Mouse (Mus musculus) forebrain, embryonic 12.5 days (tissue): ENCODE measurements at regions not wholly inside any gene's neighbourhood (a gene's known extent, or its start where the extent isn't known, plus 50 kb on each side); places are given as distances from the start of the nearest gene placed in this dataset.
"Not testable (repeated sequence)": the region's sequence is repeated elsewhere in the genome, so short reads cannot be mapped to it uniquely, and the experiment has no call there.

Source experiments
- ATAC-seq: fragments of 200-750 bp; cut with Nextera tagmentation; 2 replicates; pipeline ENCODE4 v1.8.0; 2017; ENCODE audit warnings: moderate TSS enrichment; ENCODE audit not compliant: low FRiP score
- H3K27ac ChIP-seq: fragments of 300-500 bp; sonication (generic); 2 replicates; pipeline ENCODE4 v1.5.1; 2016; ENCODE audit warnings: mild to moderate bottlenecking
- H3K27me3 ChIP-seq: fragments of 300-500 bp; sonication (generic); 2 replicates; pipeline ENCODE4 v1.6.1; 2016; ENCODE audit warnings: mild to moderate bottlenecking
- H3K36me3 ChIP-seq: fragments of 300-500 bp; sonication (generic); replicated peaks from 2 replicates; pipeline ENCODE4 v1.6.1; 2016; ENCODE audit warnings: mild to moderate bottlenecking
- H3K4me1 ChIP-seq: fragments of 300-500 bp; sonication (generic); 2 replicates; pipeline ENCODE4 v1.6.1; 2016
- H3K4me2 ChIP-seq: fragments of 300-500 bp; sonication (generic); 2 replicates; pipeline ENCODE4 v1.6.1; 2016; ENCODE audit warnings: mild to moderate bottlenecking, moderate library complexity
- H3K4me3 ChIP-seq: fragments of 300-500 bp; sonication (generic); replicated peaks from 2 replicates; pipeline ENCODE4 v1.5.1; 2016; ENCODE audit warnings: mild to moderate bottlenecking
- H3K9ac ChIP-seq: fragments of 300-500 bp; sonication (generic); 2 replicates; pipeline ENCODE4 v1.6.1; 2016; ENCODE audit warnings: mild to moderate bottlenecking
- H3K9me3 ChIP-seq: fragments of 300-500 bp; sonication (generic); 2 replicates; pipeline ENCODE4 v1.6.1; 2016
- WGBS: fragments of 180-500 bp; shearing (Covaris S2); methylation state at CpG from one replicate; pipeline ENCODE4 v1.1.7; 2016; 5-methylcytosine and 5-hydroxymethylcytosine counted together

DNA sequence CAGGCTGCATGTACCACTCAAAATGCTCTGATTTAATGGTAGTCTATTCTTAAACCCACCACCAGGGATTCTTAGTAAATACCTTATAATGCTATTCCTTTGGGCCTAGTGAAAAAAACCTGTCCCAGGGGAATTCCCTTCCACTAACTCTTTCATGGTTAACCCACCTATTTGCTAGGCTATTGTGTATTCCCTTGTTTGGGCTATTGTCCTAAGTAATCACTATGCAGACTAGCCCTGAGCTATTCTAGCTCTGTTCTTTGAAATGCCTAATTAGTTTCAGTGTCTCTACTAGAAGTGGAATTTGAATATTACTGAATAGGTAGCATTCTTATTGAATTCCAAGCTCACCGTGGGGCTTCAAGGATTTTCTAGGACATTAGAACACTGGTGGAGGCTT lies 620.6 kb upstream of the Pom121l12 start:
- no peaks in the 10 kb centered on the region for H3K4me1 ChIP-seq
- no peak for ATAC-seq
- no peaks in the 10 kb centered on the region for H3K36me3 ChIP-seq
- H3K9ac ChIP-seq, result no peak overlapping the region
- H3K4me2 ChIP-seq, result no peak overlapping the region
- no peak overlapping the region for H3K4me3 ChIP-seq
- WGBS, result 27% methylated on average over 1 of the region's 1 CpGs
- H3K27me3 ChIP-seq, result no peaks in the 10 kb centered on the region
- no peak overlapping the region for H3K27ac ChIP-seq
- H3K9me3 ChIP-seq, result no peaks in the 10 kb centered on the region

DNA sequence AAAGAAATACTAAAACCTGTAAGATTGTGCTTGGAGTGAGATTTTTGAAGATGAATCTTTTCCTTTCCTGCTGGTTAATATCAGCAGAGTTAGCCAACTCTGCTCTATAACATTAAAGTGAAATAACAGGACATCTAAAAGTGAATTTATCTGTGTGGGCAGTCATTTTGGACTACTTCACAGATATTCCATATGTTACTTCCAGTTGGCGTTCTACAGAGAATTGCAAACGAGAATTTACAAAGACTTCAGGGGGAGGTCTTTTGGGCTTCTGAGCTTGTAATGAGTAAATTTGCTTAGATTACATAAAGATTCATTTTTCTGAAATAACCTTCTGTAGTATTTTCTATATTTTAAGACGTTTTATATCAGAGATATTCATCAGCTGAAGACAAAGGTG lies 582.4 kb upstream of the Pom121l12 start:
- H3K27me3 ChIP-seq, result no peaks in the 10 kb centered on the region
- H3K4me2 ChIP-seq, result no peak overlapping the region
- no peak overlapping the region for H3K27ac ChIP-seq
- H3K4me1 ChIP-seq, result no peaks in the 10 kb centered on the region
- H3K9me3 ChIP-seq, result no peaks in the 10 kb centered on the region
- ATAC-seq, result no peak
- no peak overlapping the region for H3K9ac ChIP-seq
- H3K4me3 ChIP-seq, result no peak overlapping the region
- H3K36me3 ChIP-seq, result no peaks in the 10 kb centered on the region
- WGBS, result 74% methylated on average over 3 of the region's 3 CpGs

DNA sequence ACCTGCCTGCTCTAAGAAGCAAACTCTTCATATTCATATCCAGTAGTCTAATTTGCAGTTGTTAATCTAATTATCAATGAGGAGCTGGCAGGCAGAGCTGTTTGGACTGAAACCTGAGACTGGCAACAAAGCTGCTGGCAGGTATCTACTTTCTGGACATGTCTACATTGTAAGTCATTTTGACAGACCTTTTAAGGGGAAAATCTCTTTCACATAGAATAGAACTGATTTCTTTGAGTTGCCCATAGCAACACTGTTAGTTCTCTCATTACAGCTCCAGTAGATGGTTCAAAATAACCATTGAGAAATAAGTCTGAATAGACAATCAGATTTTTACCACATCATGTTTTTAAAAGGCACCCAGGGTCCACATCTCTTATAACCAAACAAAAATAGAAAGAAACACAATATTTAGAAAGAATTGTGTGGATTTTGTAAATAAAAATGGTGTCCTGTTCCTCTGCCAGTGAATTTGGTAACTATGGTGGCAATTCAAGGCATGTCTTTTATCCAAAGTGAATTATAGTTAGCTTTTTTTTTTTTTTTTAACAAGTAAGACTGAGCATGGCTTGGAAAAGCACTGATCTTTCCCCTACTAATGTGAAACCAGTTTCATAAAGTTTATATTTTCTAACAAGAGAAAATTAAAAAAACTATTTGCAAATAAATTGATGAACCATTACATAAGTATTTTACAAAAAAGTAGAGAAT lies 567.5 kb upstream of the Pom121l12 start:
- H3K36me3 ChIP-seq, result no peaks in the 10 kb centered on the region
- no peaks in the 10 kb centered on the region for H3K27me3 ChIP-seq
- H3K9me3 ChIP-seq, result no peaks in the 10 kb centered on the region
- H3K4me1 ChIP-seq, result no peaks in the 10 kb centered on the region
- H3K9ac ChIP-seq, result no peak overlapping the region
- ATAC-seq, result peak; percentile 74; the same call in 1 of the 2 replicates
- H3K4me2 ChIP-seq, result no peak overlapping the region
- no peak overlapping the region for H3K27ac ChIP-seq
- H3K4me3 ChIP-seq, result no peak overlapping the region

DNA sequence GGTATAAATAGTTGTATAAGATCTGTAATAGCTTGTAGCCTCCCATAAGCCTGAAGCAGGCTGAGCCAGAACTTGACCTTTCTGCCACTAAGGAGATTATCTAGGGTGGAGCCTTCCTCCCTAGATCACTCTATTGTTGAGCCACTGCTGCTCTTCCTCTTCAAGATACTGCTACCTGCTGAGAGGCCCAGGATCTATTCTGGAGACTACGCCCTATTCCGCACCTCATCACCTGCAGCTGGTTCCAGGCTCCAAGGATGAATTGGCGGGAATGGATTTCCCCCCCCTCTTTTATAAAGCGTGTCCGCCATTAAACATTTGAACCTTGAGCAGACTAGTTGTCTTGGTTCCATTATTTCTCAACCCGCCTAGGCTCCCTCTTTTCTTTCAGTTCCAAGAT lies 566.6 kb upstream of the Pom121l12 start:
- not testable (repeated sequence) for H3K4me2 ChIP-seq, ATAC-seq, H3K36me3 ChIP-seq, H3K9ac ChIP-seq, H3K27me3 ChIP-seq, H3K27ac ChIP-seq, H3K9me3 ChIP-seq, H3K4me3 ChIP-seq, H3K4me1 ChIP-seq
- 94% methylated on average over 6 of the region's 6 CpGs for WGBS

DNA sequence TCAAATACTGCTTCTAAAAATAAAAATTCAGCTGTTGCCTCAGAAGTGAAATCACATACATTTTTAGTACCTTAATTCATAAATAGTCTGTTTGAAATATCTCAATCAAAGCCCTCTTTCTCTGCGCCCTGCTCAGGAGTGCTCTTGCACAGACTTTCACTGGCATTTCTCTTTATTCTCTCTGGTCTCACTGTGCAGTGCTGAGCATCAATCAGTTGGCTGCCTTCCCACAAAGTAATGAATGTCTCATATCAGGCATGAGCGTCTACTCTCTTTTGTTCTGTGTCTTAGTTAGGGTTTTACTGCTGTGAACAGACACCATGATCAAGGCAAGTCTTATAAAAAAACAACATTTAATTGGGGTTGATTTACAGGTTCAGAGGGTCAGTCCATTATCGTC lies 540.0 kb upstream of the Pom121l12 start:
- no peaks in the 10 kb centered on the region for H3K9me3 ChIP-seq
- H3K4me1 ChIP-seq, result no peaks in the 10 kb centered on the region
- peak; percentile 89; the same call in 1 of the 2 replicates for ATAC-seq
- no peak overlapping the region for H3K9ac ChIP-seq
- no peak overlapping the region for H3K4me3 ChIP-seq
- H3K36me3 ChIP-seq, result no peaks in the 10 kb centered on the region
- no peak overlapping the region for H3K4me2 ChIP-seq
- 0 out of 2 replicates have a peak overlapping the region, but pooled peaks have one; percentile 42 for H3K27ac ChIP-seq
- WGBS, result 58% methylated on average over 3 of the region's 3 CpGs
- no peaks in the 10 kb centered on the region for H3K27me3 ChIP-seq

DNA sequence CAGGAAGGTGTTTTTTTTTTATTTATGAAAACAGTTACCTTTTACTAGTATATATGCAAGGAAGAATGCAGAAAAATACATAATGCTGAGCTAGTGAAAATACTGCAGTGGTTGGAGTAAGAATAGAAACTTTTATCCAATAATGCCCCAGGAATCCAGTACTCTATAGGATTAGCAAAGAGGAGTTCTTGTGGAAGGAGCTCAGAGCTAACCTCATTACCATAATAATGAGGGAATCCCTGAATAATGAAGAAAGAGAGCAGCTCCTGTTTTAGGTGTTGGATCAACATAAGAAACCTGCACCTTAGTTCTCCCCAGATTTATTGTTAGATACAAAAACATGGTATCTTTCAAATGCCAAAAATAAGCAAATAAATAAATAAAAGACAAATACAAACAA lies 527.0 kb upstream of the Pom121l12 start:
- Histone ChIP-seq H3K9me3 (no peaks in the 10 kb centered on the region), H3K4me1 (no peaks in the 10 kb centered on the region), H3K4me3 (no peak overlapping the region), H3K4me2 (no peak overlapping the region), H3K36me3 (no peaks in the 10 kb centered on the region), H3K27ac (no peak overlapping the region), H3K9ac (no peak overlapping the region), H3K27me3 (no peaks in the 10 kb centered on the region)
- peak; percentile 60; the same call in 1 of the 2 replicates for ATAC-seq

DNA sequence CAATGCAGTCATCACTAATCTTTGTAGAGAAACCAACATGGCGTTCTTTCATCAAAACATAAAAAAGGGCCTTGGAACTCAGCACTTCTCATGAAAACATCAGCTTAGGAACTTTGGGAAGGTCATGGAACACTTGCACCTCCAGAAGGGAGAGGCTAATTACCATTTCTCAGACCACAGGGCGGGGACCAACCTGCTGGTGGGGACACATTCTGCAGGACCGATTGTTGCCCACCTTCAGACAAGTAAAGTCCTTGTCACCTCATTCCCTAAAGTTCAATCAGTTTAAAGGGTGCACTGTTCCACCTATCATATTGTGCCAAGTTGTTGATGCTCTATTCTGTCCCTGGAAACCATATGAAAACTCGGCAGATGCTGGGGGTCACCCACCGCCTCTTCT lies 526.5 kb upstream of the Pom121l12 start:
- Histone ChIP-seq H3K9me3 (no peaks in the 10 kb centered on the region), H3K9ac (no peak overlapping the region), H3K4me1 (no peaks in the 10 kb centered on the region), H3K27me3 (no peaks in the 10 kb centered on the region), H3K36me3 (no peaks in the 10 kb centered on the region), H3K27ac (no peak overlapping the region), H3K4me2 (no peak overlapping the region), H3K4me3 (no peak overlapping the region)
- 63% methylated on average over 5 of the region's 5 CpGs for WGBS
- no peak for ATAC-seq
